Mouse (Mus musculus) kidney, postnatal 4 days (tissue): ENCODE data around the gene 1700015G11Rik.

Experiments used
- DNase-seq, 2 experiments: peaks; one replicate each; pipeline ENCODE4 v3.0.0; 2021; ENCODE audit warnings: mixed read lengths in 2 of 2

1700015G11Rik gene

GRCm38 (mm10) chr7:51964681-51965080 lies 50.8 kb downstream of the 1700015G11Rik start:
- DNase-seq = no peak

- DNase-seq = no peak
Measured at GRCm38 (mm10) chr7:51962219-51962952, 53.1 kb downstream of the 1700015G11Rik start.
